Mouse (Mus musculus) spleen, postnatal 14 days (tissue): Measurements from ENCODE around the gene Gm26566.

Experiments
- DNase-seq, 2 experiments: peaks; one replicate each; pipeline ENCODE4 v3.0.0; 2021 to 2022; ENCODE audit warnings: low spot score in 2 of 2

The Gm26566 gene

GRCm38 (mm10) chr4:88721791-88722721, at the start of gene Gm26566, which contains the start of gene Klhl9:
Gene Gm26566 (plus strand): TSS chr4:88721805.
Gene Klhl9 (minus strand): TSS chr4:88722465.
- peak; percentile 75 for DNase-seq

DNA sequence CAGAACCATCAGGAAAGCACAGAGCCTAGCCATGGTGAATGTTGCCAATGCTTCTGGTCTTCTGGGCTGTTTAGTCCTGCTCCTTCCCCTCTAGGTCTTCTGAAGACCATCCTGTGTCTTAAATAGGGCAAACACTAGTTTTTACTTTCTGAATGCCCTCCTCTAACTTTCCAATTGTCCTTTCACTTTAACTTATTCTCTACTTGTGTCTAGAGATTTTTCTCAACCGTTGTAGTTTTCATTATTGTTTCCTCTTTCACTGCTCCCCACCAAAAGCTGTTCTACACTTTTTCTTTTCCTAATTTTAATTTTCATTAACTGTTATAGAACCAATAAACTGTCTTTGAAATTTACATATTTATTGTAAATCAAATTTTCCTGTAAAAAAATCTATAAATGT, 44.8 kb upstream of the Gm26566 start, which contains the start of gene Ifna16:
TSS of gene Ifna16 (minus strand) at position 101 of the 400 bp plus-strand sequence.
- no peak for DNase-seq

DNA sequence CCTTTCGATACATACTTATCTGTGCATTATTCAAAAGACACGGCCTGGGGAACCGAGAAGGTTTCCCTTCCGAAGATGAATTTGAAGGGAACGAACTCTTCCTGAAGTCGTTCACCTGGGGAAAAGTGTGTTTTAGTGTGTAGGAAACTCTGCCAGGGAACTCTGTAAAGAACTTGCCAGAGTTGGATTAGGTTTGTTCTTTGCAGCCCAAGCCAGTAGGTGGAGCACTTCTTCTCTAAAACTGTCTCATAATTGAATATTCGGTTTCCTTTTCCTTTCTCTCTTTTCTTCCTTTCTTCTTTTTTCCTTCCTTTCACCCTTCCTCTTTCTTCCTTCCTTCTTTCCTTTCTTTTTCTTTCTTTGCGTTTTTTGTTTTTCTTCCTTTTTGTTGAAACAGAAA, 41.2 kb upstream of the Gm26566 start:
- no peak for DNase-seq

GRCm38 (mm10) chr4:88681353-88681752, 40.3 kb upstream of the Gm26566 start:
- no peak for DNase-seq

DNA sequence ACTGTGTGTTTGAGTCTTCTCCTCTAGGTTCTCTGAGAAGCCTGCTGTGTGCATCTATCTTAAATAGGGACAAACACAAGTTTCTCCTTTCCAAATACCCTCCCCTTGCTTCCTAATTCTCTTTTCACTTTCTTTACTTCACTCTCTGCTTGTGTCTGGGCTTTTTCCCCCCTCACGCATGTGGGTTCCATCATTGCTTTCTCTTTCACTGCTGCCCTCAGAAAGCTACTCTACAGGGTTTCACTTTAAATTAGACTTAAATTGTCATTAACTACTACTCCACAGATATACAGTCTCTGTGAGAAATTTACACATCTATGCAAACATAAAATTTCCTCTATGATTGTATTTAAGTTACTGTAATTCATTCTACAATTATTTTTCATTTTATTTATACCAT, 37.8 kb upstream of the Gm26566 start, which contains the start of gene Ifna2:
TSS of gene Ifna2 (minus strand) at position 101 of the 400 bp plus-strand sequence.
- DNase-seq: no peak

GRCm38 (mm10) chr4:88691259-88691658, 30.3 kb upstream of the Gm26566 start, which contains the start of gene Ifnab:
Gene Ifnab (minus strand): TSS chr4:88691359.
- DNase-seq: no peak

DNA sequence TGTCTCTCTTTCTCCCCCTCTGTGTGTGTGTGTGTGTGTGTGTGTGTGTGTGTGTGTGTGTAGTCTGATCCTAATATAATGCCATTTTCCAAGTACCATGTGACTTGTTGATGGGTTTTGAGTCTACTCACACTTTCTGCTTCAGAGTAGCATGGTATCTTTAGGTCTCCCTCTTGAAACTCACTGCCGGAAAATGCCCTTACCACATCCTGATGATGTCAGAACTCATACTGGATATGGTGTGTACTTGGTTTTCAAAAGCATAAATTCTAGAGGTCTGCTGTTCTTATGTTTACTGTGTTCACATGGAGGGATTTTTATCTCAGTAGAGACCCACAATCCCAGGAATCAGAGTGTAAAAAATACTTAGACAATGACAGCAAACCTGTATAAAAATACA, 29.1 kb upstream of the Gm26566 start:
- DNase-seq: no peak

DNA sequence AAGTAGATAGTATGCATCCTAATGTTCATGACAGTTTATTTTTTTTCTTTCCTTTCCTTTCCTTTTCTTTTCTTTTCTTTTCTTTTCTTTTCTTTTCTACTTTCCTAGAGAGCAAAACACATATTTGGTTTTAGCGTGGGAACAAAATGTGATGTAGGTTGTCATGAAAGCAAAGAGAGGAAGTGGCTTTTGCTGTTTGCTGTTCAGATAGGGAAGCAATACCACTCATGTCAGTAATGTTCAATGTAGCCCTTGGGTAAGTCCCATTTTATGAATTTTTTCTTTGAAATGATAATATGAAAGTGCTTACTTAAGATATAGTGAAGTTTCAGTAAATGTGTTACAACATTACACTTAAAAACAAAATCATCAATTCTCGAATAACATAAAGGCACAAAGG, 28.2 kb upstream of the Gm26566 start:
- no peak for DNase-seq

DNA sequence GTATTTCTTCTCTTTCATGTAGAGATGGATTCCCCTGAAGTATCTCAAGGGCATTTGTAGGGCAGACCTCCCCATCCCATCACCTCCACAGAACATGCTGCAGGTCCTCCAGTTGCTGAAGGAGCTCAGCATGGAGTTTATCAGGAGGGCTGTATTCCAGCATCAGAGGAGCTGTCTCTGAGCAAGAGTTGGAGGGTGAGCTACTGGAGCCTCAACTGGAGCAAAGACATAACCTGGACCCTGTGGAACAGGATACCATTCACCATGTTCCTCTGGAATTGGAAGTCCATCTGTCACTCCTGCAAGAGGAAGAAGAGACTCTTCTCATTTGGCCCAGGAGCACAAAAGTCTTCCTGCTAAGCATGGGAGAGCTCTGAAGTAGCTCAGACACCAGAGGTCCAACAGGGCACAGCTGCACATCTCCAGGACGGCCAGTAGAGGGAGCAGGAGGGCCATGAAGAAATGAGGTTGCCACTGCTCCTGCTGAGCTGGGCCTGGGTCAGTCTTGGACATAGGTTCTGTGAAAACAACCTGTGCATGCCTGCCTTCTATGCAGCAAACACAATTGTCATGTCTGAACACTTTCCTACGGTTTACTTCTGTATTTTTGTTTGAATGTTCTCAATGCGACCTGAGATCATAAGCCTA, 25.2 kb upstream of the Gm26566 start:
- DNase-seq: peak; percentile 37 to 62

DNA sequence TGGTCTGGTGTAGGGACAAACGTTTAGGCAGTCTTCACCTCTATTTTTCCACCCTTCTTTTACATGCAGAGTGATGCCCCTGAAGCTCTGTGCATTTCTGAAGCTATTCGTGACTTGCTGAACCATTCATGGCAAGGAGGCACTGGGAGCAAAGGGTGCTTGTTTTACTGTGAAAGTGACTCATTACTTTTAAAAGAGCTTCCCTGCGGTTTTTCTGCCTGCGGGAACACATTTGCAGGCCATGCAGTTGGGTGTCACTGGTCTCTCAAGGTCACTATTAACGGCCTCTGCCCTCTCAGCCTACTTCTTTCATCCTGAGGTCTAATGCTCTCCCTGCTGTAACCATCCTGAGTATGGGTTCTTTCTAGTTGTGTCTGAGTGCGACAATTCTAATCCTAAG, 24.5 kb upstream of the Gm26566 start:
- no peak for DNase-seq

- DNase-seq: no peak
These were observed 23.9 kb upstream of the Gm26566 start for GRCm38 (mm10) chr4:88697753-88698152.

GRCm38 (mm10) chr4:88698781-88699180, 22.8 kb upstream of the Gm26566 start:
- DNase-seq: no peak

DNA sequence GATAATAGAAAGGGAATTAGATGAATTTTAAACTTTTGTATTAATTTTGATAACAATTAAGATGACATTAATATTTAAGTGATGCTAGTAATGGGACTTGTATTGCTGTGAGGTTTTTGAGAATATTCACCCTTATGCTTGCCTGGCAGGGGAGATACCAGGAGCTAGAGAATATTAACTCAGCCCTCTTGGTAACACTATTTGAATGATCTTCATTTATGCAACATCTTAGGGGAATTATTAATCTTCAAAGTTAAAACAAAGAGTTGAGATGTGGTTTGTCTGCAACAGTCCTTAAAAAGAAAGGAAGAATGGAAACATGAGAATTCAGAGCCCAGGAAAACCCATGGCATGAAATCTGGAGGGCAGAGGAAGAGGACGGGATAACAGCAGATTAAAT, 22.3 kb upstream of the Gm26566 start:
- DNase-seq: no peak

- DNase-seq: no peak
These were observed 15.7 kb upstream of the Gm26566 start for GRCm38 (mm10) chr4:88705924-88706323.

DNA sequence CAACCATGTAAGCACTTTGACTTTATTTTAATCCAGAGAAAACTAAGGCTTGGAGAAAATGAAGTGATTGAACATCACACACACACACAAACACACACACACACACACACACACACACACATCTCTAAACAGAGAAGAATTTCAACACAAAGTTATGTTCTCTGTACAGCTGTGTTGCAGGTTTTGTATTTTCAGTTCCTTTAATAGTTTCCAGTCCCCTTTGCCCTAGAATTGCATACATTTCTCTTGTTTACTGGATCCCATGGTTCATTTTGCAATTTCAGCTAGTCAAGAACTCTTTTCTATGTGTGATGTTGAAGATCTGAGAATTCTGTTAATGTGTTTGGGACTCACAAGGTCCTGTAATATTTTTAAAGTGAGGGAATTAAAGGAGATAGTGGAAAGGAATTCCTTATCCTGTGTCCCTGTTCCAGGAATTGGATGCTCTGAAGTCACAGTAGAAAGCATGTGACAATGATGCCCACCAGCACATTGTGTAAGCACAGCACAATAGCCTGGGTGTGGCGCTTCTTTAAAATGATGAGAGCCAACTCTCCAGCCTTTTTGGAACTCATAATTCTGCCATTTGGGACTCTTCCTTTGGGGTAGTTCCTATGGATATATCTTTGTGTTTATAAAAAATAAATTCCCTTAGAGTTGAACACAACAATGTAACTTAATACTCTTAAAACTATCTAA, 14.3 kb upstream of the Gm26566 start:
- DNase-seq: no peak

DNA sequence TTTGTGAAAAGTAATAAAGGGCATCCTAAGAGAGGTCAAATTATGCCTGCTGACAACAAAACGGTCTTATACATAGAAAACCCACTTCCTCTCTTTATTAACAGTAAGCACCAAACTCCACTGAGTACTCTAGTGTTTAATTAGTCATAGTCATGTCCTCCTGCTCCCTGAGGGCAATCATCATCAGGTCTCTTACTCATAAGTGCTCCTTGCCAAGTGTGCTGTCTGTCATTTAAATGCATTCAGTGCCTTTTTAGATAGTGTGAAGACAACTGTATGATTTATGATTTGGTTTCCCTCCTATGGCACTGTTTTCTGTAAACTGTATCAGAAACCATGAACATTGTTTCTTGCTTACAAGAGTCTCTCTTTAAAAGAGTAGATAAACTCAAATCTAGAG, 7.3 kb upstream of the Gm26566 start:
- no peak for DNase-seq

- DNase-seq: no peak
These were observed 6.5 kb upstream of the Gm26566 start for GRCm38 (mm10) chr4:88715059-88715458.

GRCm38 (mm10) chr4:88718715-88719114, 2.9 kb upstream of the Gm26566 start:
- no peak for DNase-seq

DNA sequence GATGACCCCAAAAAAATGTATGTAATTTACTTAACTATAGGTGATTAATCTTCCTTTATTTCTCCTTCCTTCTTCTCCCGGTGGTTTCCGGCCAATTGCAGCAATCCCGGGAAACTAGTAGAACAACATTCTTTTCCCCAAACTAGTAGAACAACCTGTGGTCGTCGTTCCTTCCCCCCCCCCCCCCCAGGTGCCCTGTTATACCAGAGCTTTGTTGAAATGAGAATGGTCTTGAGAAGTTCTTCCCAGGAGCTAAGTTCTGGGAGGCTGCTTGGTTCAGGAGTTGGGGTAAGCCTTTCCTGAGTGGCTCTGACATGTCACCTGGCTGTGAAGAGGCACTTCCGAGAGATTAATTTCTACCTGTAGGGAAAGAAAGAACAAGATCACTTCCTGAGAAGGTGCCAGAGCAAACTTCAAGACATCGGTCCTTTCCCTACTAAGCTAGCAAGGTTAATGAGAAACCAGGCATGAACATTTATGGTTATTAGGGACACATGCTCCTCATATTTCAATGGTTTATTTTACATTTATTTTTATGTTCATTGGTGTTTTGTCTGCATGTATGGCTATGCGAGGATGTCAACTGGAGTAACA, 2.0 kb downstream of the Gm26566 start:
- DNase-seq: no peak

- no peak for DNase-seq
These were observed 5.1 kb downstream of the Gm26566 start for GRCm38 (mm10) chr4:88726727-88727126.

GRCm38 (mm10) chr4:88727324-88727723, 5.7 kb downstream of the Gm26566 start:
- no peak for DNase-seq

DNA sequence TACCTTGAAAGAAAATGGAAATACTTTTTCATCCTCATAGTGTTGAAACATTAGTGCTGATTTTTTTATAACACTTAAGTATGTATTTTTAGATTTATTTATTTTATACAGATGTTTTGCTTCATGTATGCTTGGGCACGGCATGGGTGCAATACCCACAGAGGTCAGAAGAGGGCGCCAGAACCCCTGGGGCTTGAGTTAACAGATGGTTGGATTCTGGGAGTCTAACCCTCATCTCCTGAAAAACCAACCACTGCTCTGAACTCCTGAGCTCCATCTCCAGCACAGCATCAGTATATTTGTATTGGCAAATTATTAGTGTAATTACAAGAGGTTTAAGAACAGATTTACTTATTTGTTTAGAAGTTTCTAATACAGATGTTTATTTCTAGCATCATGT, 16.9 kb downstream of the Gm26566 start:
- DNase-seq: peak; percentile 43 to 60
